Mouse (Mus musculus) CH12.LX (cell line): ENCODE data around the gene Actr1a. TPM values are rescaled to one million over a fixed set of nuclear protein-coding genes. Genes with fewer than 3 reads are reported as not detected.

Experiments used
- DNase-seq: peaks from one replicate; pipeline ENCODE4 v3.0.0-alpha.2; 2013; ENCODE audit errors: extremely low read depth
- H3K27ac ChIP-seq: 2 replicates; pipeline ENCODE4 v1.5.1; 2012; ENCODE audit warnings: low read depth, mild to moderate bottlenecking, control low read depth, moderate library complexity; ENCODE audit not compliant: insufficient read depth
- H3K27me3 ChIP-seq: replicated peaks from 2 replicates; pipeline ENCODE3; 2012; ENCODE audit warnings: inconsistent platforms
- H3K36me3 ChIP-seq, 2 experiments: replicated peaks in 1 of 2; 2 replicates each; pipeline versions ENCODE3 to v1.6.1; 2012; ENCODE audit warnings: inconsistent platforms in 1 of 2, low read length in 1 of 2, mild to moderate bottlenecking in 1 of 2, mixed read lengths in 1 of 2, moderate library complexity in 1 of 2; ENCODE audit not compliant: control insufficient read depth in 1 of 2, insufficient read depth in 1 of 2
- H3K4me1 ChIP-seq, 2 experiments: 2 replicates each; pipeline ENCODE4 v1.6.1; 2012; ENCODE audit warnings: inconsistent platforms in 1 of 2, moderate library complexity in 1 of 2; ENCODE audit not compliant: insufficient read depth in 2 of 2, control insufficient read depth in 1 of 2
- H3K4me2 ChIP-seq: 2 replicates; pipeline ENCODE4 v1.6.1; 2012; ENCODE audit warnings: low read depth, mild to moderate bottlenecking, control low read depth; ENCODE audit not compliant: poor library complexity, insufficient read depth, severe bottlenecking
- H3K4me3 ChIP-seq, 3 experiments: fragments of 150-350 bp in 1 of 3; sonication (generic) in 1 of 3; replicated peaks in 1 of 3; 2 replicates each; pipeline versions ENCODE3 to v1.5.1; 2011 to 2012; ENCODE audit warnings: low read depth in 2 of 3, low read length in 2 of 3, mild to moderate bottlenecking in 2 of 3, moderate library complexity in 2 of 3, control low read depth in 1 of 3, improper control_type of control experiment in 1 of 3, inconsistent platforms in 1 of 3, mixed read lengths in 1 of 3; ENCODE audit not compliant: poor library complexity in 1 of 3
- H3K79me2 ChIP-seq: replicated peaks from 2 replicates; pipeline ENCODE4 v1.6.1; 2012; ENCODE audit warnings: mild to moderate bottlenecking, moderate library complexity; ENCODE audit not compliant: control insufficient read depth, poor library complexity, insufficient read depth, severe bottlenecking; ENCODE audit errors: extremely low read depth
- H3K9ac ChIP-seq: 2 replicates; pipeline ENCODE4 v1.6.1; 2012; ENCODE audit warnings: low read depth, mild to moderate bottlenecking, control low read depth, moderate library complexity; ENCODE audit not compliant: insufficient read depth
- H3K9me3 ChIP-seq: replicated peaks from 2 replicates; pipeline ENCODE3; 2012; ENCODE audit warnings: low read length, inconsistent platforms, mixed read lengths
- BHLHE40 ChIP-seq: IDR thresholded peaks from 2 replicates; pipeline ENCODE4 v1.6.1; 2011; ENCODE audit warnings: mild to moderate bottlenecking, low read depth, low read length, improper control_type of control experiment
- CHD1 ChIP-seq: IDR thresholded peaks from 2 replicates; pipeline ENCODE4 v1.6.1; 2012; ENCODE audit warnings: low read depth, low read length, improper control_type of control experiment, inconsistent platforms
- CHD2 ChIP-seq: IDR thresholded peaks from 2 replicates; pipeline ENCODE4 v1.6.1; 2011; ENCODE audit warnings: low read length, improper control_type of control experiment
- CTCF ChIP-seq, 2 experiments: IDR thresholded peaks in 1 of 2; conservative IDR thresholded peaks in 1 of 2; 2 replicates each; pipeline ENCODE4 v1.5.1; 2011 to 2012; ENCODE audit warnings: low read depth in 2 of 2, low read length in 2 of 2, improper control_type of control experiment in 1 of 2, inconsistent platforms in 1 of 2, mild to moderate bottlenecking in 1 of 2, moderate library complexity in 1 of 2
- ELF1 ChIP-seq: IDR thresholded peaks from 2 replicates; pipeline ENCODE4 v1.6.1; 2014; ENCODE audit warnings: low read depth, mild to moderate bottlenecking, inconsistent platforms, low read length, improper control_type of control experiment
- ETS1 ChIP-seq: conservative IDR thresholded peaks from 2 replicates; pipeline ENCODE4 v1.6.1; 2012; ENCODE audit warnings: low read depth, mild to moderate bottlenecking, inconsistent platforms, low read length, improper control_type of control experiment, moderate library complexity
- GABPA ChIP-seq: IDR thresholded peaks from 2 replicates; pipeline ENCODE4 v1.6.1; 2012; ENCODE audit warnings: low read depth, low read length, improper control_type of control experiment, inconsistent platforms; ENCODE audit not compliant: insufficient replicate concordance
- HCFC1 ChIP-seq: IDR thresholded peaks from 2 replicates; pipeline ENCODE4 v1.6.1; 2012; ENCODE audit warnings: low read depth, mild to moderate bottlenecking, inconsistent platforms, low read length, improper control_type of control experiment
- IRF4 ChIP-seq: IDR thresholded peaks from 2 replicates; pipeline ENCODE4 v1.6.1; 2014; ENCODE audit warnings: low read depth, mild to moderate bottlenecking, inconsistent platforms, low read length, improper control_type of control experiment
- JUN ChIP-seq: IDR thresholded peaks from 2 replicates; pipeline ENCODE4 v1.6.1; 2011; ENCODE audit warnings: low read depth, mild to moderate bottlenecking, low read length, improper control_type of control experiment, moderate library complexity; ENCODE audit not compliant: insufficient read depth
- JUND ChIP-seq: conservative IDR thresholded peaks from 2 replicates; pipeline ENCODE4 v1.6.1; 2011; ENCODE audit warnings: low read depth, low read length, improper control_type of control experiment
- KAT2A ChIP-seq: IDR thresholded peaks from 2 replicates; pipeline ENCODE4 v1.6.1; 2012; ENCODE audit warnings: low read length, improper control_type of control experiment, inconsistent platforms; ENCODE audit not compliant: insufficient replicate concordance
- MAFK ChIP-seq: IDR thresholded peaks from 2 replicates; pipeline ENCODE4 v1.6.1; 2011; ENCODE audit warnings: low read length, improper control_type of control experiment; ENCODE audit not compliant: insufficient replicate concordance
- MAX ChIP-seq: IDR thresholded peaks from 2 replicates; pipeline ENCODE4 v1.6.1; 2011; ENCODE audit warnings: low read length, improper control_type of control experiment
- MXI1 ChIP-seq: IDR thresholded peaks from 2 replicates; pipeline ENCODE4 v1.6.1; 2011; ENCODE audit warnings: mild to moderate bottlenecking, low read depth, low read length, improper control_type of control experiment
- MYC ChIP-seq: IDR thresholded peaks from 2 replicates; pipeline ENCODE4 v1.6.1; 2011; ENCODE audit warnings: low read depth, mild to moderate bottlenecking, improper control_type of control experiment, low read length
- NELFE ChIP-seq: IDR thresholded peaks from 2 replicates; pipeline ENCODE4 v1.6.1; 2011; ENCODE audit warnings: low read depth, low read length, improper control_type of control experiment
- NRF1 ChIP-seq: IDR thresholded peaks from 2 replicates; pipeline ENCODE4 v1.6.1; 2014; ENCODE audit warnings: low read depth, mild to moderate bottlenecking, inconsistent platforms, low read length, improper control_type of control experiment, moderate library complexity
- PAX5 ChIP-seq: IDR thresholded peaks from 2 replicates; pipeline ENCODE4 v1.6.1; 2012; ENCODE audit warnings: low read length, inconsistent platforms, mixed read lengths
- POLR2A ChIP-seq: IDR thresholded peaks from 2 replicates; pipeline ENCODE4 v1.6.1; 2011; ENCODE audit warnings: low read depth, mild to moderate bottlenecking, improper control_type of control experiment, low read length
- POLR2AphosphoS2 ChIP-seq: IDR thresholded peaks from 2 replicates; pipeline ENCODE4 v1.6.1; 2011; ENCODE audit warnings: low read depth, low read length, improper control_type of control experiment
- RCOR1 ChIP-seq: conservative IDR thresholded peaks from 2 replicates; pipeline ENCODE4 v1.6.1; 2012; ENCODE audit warnings: low read depth, mild to moderate bottlenecking, inconsistent platforms, low read length, improper control_type of control experiment
- SIN3A ChIP-seq: IDR thresholded peaks from 2 replicates; pipeline ENCODE4 v1.6.1; 2012; ENCODE audit warnings: low read length, improper control_type of control experiment, inconsistent platforms
- SMC3 ChIP-seq: IDR thresholded peaks from 2 replicates; pipeline ENCODE4 v1.6.1; 2011; ENCODE audit warnings: low read depth, low read length, improper control_type of control experiment
- TBP ChIP-seq: conservative IDR thresholded peaks from 2 replicates; pipeline ENCODE4 v1.6.1; 2011; ENCODE audit warnings: low read depth, low read length, improper control_type of control experiment
- TCF12 ChIP-seq: IDR thresholded peaks from 2 replicates; pipeline ENCODE4 v1.6.1; 2014; ENCODE audit warnings: low read depth, mild to moderate bottlenecking, inconsistent platforms, low read length, improper control_type of control experiment
- UBTF ChIP-seq: IDR thresholded peaks from 2 replicates; pipeline ENCODE4 v1.6.1; 2012; ENCODE audit warnings: low read depth, mild to moderate bottlenecking, inconsistent platforms, low read length, improper control_type of control experiment, moderate library complexity
- USF1 ChIP-seq: IDR thresholded peaks from 2 replicates; pipeline ENCODE4 v1.6.1; 2014; ENCODE audit warnings: low read depth, mild to moderate bottlenecking, inconsistent platforms, low read length, improper control_type of control experiment
- ZKSCAN1 ChIP-seq: IDR thresholded peaks from 2 replicates; pipeline ENCODE4 v1.6.1; 2012; ENCODE audit warnings: low read depth, inconsistent platforms, low read length, improper control_type of control experiment, borderline replicate concordance
- ZNF384 ChIP-seq: IDR thresholded peaks from 2 replicates; pipeline ENCODE4 v1.6.1; 2012; ENCODE audit warnings: low read depth, low read length, improper control_type of control experiment, inconsistent platforms
- dilution Hi-C: fragments of 300-500 bp; cut with MboI; formaldehyde crosslinking; loops from 2 replicates; pipeline ENCODE4 v1.14.3; 2020; ENCODE audit warnings: low sequenced_read_pairs; ENCODE audit not compliant: extremely low pct_unique_long_range_greater_than_20kb, extremely low pct_ligation_motif_present
- in situ Hi-C: fragments of 300-500 bp; cut with MboI; formaldehyde crosslinking; loops from 3 replicates; pipeline ENCODE4 v1.14.3; 2019; ENCODE audit warnings: low sequenced_read_pairs, low pct_ligation_motif_present, low pct_unique_long_range_greater_than_20kb, mixed read lengths
- polyA plus RNA-seq: library from polyadenylated mRNA; unstranded; fragments of >175 nt; gene quantifications from 2 replicates; pipeline ENCODE4 v1.2.1, GENCODE M21; 2012; ENCODE audit warnings: low read depth; ENCODE audit not compliant: insufficient read length
- total RNA-seq, 2 experiments: library from RNA; depleted of rRNA; stranded (reverse); fragments of 300-350 nt in 1 of 2; fragments of >200 nt in 1 of 2; gene quantifications; 2 replicates each; pipeline ENCODE4 v1.2.3; 2012 to 2014

The Actr1a gene
- total and polyA plus RNA-seq, 3 experiments: 69.4 to 88.4 (median 75.7) TPM

DNA sequence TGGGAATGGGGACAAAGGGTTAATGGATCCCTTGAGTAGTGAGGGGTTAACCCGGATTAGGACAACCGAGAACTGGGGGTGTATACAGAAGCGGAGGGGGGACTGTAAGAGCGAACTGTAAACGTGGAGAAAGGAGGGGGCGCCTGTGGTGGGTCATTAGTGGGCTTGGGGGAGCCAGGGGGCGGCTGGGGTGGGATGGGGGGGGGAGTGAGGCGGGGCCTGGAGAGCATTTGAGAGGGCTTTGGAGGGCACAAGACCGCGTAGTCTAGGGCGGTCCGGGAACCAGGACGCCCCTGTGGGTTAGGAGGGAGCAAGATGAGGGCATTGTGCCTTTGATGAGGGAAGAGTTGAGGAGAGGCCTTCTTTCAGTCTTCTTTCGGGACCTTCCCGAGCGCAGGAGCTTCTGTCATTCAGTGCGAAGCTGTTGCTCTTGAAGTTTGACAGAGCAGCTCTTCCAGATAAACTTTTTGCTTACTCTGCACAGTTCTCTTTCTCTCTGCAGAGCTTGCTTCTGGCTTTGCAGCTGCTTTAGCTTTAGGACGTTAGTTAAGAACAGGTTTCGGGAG, 2.0 kb upstream of the Actr1a start:
- dilution Hi-C loops: no loop called here
- Histone ChIP-seq H3K4me2 (peak overlapping the region; percentile 85), H3K79me2 (peaks cover 28% of the 10 kb centered on the region)
- TF ChIP-seq MAFK (peak; percentile 40; the same call in 1 of the 2 replicates), MYC (no peak)
- TF ChIP-seq, all 38 proteins: peak for 1
- Histone ChIP-seq H3K4me3 (peak overlapping the region; percentile 83 to 93 (median 86)), H3K9ac (peak overlapping the region; percentile 87), H3K36me3 (peaks cover 7 to 22% of the 10 kb centered on the region in 2 experiments), H3K27ac (no peak overlapping the region), H3K27me3 (no peaks in the 10 kb centered on the region), H3K4me1 (peaks cover 8 to 33% of the 10 kb centered on the region in 2 experiments), H3K9me3 (no peaks in the 10 kb centered on the region)
- DNase-seq: no peak
- in situ Hi-C loops: loop anchor here (5.0 to 10.0 kb wide), 2 partner anchors 40 to 187 kb away; no protein-coding TSS in a partner anchor

GRCm38 (mm10) chr19:46396686-46397435, 1.3 kb upstream of the Actr1a start, which contains the start of gene Sufu:
Gene Sufu (plus strand): TSS chr19:46396896.
- Histone ChIP-seq H3K4me2 (peak within 1 kb of the TSS; percentile 96), H3K27ac (peak within 1 kb of the TSS; percentile 13; the same call in 1 of the 2 replicates), H3K27me3 (no peaks in the 10 kb centered on the region), H3K36me3 (peaks cover 7 to 25% of the 10 kb centered on the region in 2 experiments), H3K79me2 (peaks cover 35% of the 10 kb centered on the region), H3K9me3 (no peaks in the 10 kb centered on the region), H3K9ac (peak within 1 kb of the TSS; percentile 87), H3K4me1 (peaks cover 8 to 36% of the 10 kb centered on the region in 2 experiments), H3K4me3 (peak within 1 kb of the TSS; percentile 83 to 93 (median 86))
- peak; percentile 99 for DNase-seq
- in situ Hi-C loops (loop anchor here (5.0 to 10.0 kb wide), 2 partner anchors 40 to 188 kb away; no protein-coding TSS in a partner anchor), dilution Hi-C loops (no loop called here)
- no peak for TF ChIP-seq IRF4
- TF ChIP-seq KAT2A: no peak
- 0 out of 2 replicates have a peak, but pooled peaks have one; percentile 7 for TF ChIP-seq UBTF
- TF ChIP-seq CHD2: no peak
- TF ChIP-seq MYC: peak; percentile 72; the same call in 1 of the 2 replicates
- no peak for TF ChIP-seq PAX5
- peak; percentile 66 for TF ChIP-seq SIN3A
- TF ChIP-seq JUND: no peak
- TF ChIP-seq JUN: no peak
- TF ChIP-seq NELFE: peak; percentile 91
- TF ChIP-seq HCFC1: peak; percentile 73
- TF ChIP-seq SMC3: peak; percentile 83
- TF ChIP-seq BHLHE40: no peak
- no peak for TF ChIP-seq MAFK
- no peak for TF ChIP-seq ZNF384
- TF ChIP-seq USF1: peak; percentile 17
- TF ChIP-seq POLR2A: peak; percentile 94
- no peak for TF ChIP-seq ETS1
- no peak for TF ChIP-seq ZKSCAN1
- TF ChIP-seq CTCF (conservative IDR thresholded peaks at IDR 0.05 in 1 of 2, IDR thresholded peaks at IDR 0.05 in 1 of 2; ENCODE audit: low read depth in 2 of 2, low read length in 2 of 2): peak; percentile 45 to 91
- peak; percentile 54; the same call in 1 of the 2 replicates for TF ChIP-seq MAX
- peak; percentile 97 for TF ChIP-seq NRF1
- no peak for TF ChIP-seq RCOR1
- TF ChIP-seq TCF12: peak; percentile 85
- TF ChIP-seq GABPA: no peak
- TF ChIP-seq TBP: peak; percentile 79
- no peak for TF ChIP-seq POLR2AphosphoS2
- TF ChIP-seq CHD1: peak; percentile 76; the same call in 1 of the 2 replicates
- 0 out of 2 replicates have a peak, but pooled peaks have one; percentile 42 for TF ChIP-seq ELF1
- TF ChIP-seq MXI1: peak; percentile 8; the same call in 1 of the 2 replicates
